Mouse (Mus musculus) heart, adult 11 months (tissue): Measurements from ENCODE around the gene Slc35e1.

Source experiments
- DNase-seq: peaks from one replicate; pipeline ENCODE4 v3.0.0; 2022

The Slc35e1 gene

GRCm38 (mm10) chr8:72485456-72486199 lies 6.8 kb downstream of the Slc35e1 start:
- DNase-seq = peak; percentile 97

GRCm38 (mm10) chr8:72474826-72475546 lies 17.4 kb downstream of the Slc35e1 start, which contains the start of gene Cherp:
Gene Cherp (minus strand): TSS chr8:72475226.
- peak; percentile 100 for DNase-seq

- peak; percentile 85 for DNase-seq
These were observed 21.7 kb downstream of the Slc35e1 start for GRCm38 (mm10) chr8:72470684-72471083.

GRCm38 (mm10) chr8:72469984-72470383 lies 22.4 kb downstream of the Slc35e1 start:
- no peak for DNase-seq

- no peak for DNase-seq
These were observed 23.2 kb downstream of the Slc35e1 start for GRCm38 (mm10) chr8:72469243-72469642.

- DNase-seq = peak; percentile 90
These were observed 28.2 kb downstream of the Slc35e1 start for GRCm38 (mm10) chr8:72464211-72464610.

- DNase-seq = peak; percentile 83
These were observed 32.4 kb downstream of the Slc35e1 start for GRCm38 (mm10) chr8:72459881-72460533.

- DNase-seq = no peak
These were observed 34.0 kb downstream of the Slc35e1 start for GRCm38 (mm10) chr8:72458457-72458856.

- no peak for DNase-seq
These were observed 34.6 kb downstream of the Slc35e1 start for GRCm38 (mm10) chr8:72457806-72458205.

- no peak for DNase-seq
These were observed 37.1 kb downstream of the Slc35e1 start for GRCm38 (mm10) chr8:72455317-72455716.

GRCm38 (mm10) chr8:72453904-72454303 lies 38.5 kb downstream of the Slc35e1 start:
- DNase-seq = no peak

- no peak for DNase-seq
These were observed 40.9 kb downstream of the Slc35e1 start for GRCm38 (mm10) chr8:72451516-72451915.

- no peak for DNase-seq
These were observed 47.3 kb downstream of the Slc35e1 start for GRCm38 (mm10) chr8:72445071-72445470.

- DNase-seq = no peak
These were observed 48.4 kb downstream of the Slc35e1 start for GRCm38 (mm10) chr8:72443994-72444350.

GRCm38 (mm10) chr8:72443338-72443993 lies 48.9 kb downstream of the Slc35e1 start, which contains the start of the genes Calr3 and 1700030K09Rik:
Gene Calr3 (minus strand): TSS chr8:72443870.
Gene 1700030K09Rik (plus strand): TSS chr8:72443880.
- peak; percentile 100 for DNase-seq

GRCm38 (mm10) chr8:72438248-72439015 lies 54.0 kb downstream of the Slc35e1 start:
- no peak for DNase-seq

- DNase-seq = peak; percentile 98
These were observed 57.5 kb downstream of the Slc35e1 start for GRCm38 (mm10) chr8:72434952-72435351.
